Mouse (Mus musculus) megakaryocyte, embryonic 14.5 days (primary cell): ENCODE measurements around the gene Klhl29. TPM values are rescaled to one million over a fixed set of nuclear protein-coding genes. Genes with fewer than 3 reads are reported as not detected.

Experiments
- H3K27me3 ChIP-seq: replicated peaks from 2 replicates; pipeline ENCODE3; 2012; ENCODE audit warnings: inconsistent platforms
- H3K36me3 ChIP-seq: replicated peaks from 2 replicates; pipeline ENCODE3; 2012; ENCODE audit warnings: low read length, inconsistent platforms, mixed read lengths
- H3K4me1 ChIP-seq: 2 replicates; pipeline ENCODE4 v1.6.1; 2012; ENCODE audit warnings: inconsistent platforms
- H3K4me3 ChIP-seq: replicated peaks from 2 replicates; pipeline ENCODE3; 2012; ENCODE audit warnings: moderate library complexity, mild to moderate bottlenecking, inconsistent platforms
- H3K9me3 ChIP-seq: 2 replicates; pipeline ENCODE4 v1.6.1; 2012; ENCODE audit warnings: inconsistent platforms
- FLI1 ChIP-seq: IDR thresholded peaks from 2 replicates; pipeline ENCODE4 v1.6.1; 2012; ENCODE audit warnings: low read length, inconsistent platforms, mixed read lengths
- GATA1 ChIP-seq: IDR thresholded peaks from 3 replicates; pipeline ENCODE4 v1.6.1; 2012; ENCODE audit warnings: mixed read lengths, low read length, inconsistent platforms, borderline replicate concordance
- polyA plus RNA-seq: library from polyadenylated mRNA; stranded (reverse); fragments of >175 nt; gene quantifications from 2 replicates; pipeline ENCODE4 v1.2.3, GENCODE M21; 2012; ENCODE audit warnings: low replicate concordance; ENCODE audit not compliant: insufficient read depth

Gene Klhl29
- polyA plus RNA-seq, 1 experiment = 0.08 TPM

DNA sequence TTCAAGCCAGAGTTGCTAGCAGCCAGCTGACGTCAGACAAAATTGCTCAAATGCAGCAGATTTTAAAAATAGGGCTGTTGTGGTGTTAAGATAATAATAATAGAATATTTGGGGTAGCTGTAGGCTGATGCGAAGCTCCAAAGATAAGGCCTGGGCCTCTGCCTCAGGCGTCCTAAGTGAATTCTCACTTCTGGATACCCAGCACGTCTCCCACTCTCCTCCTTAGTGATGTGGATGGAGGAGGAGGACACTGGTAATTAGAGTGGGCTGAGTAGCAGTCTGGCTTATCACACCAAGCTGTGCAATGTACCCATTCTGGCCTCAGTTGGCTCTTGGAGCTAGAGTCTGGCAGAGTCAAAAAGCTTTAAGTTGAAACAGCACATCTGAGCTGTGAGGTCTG lies 118.3 kb downstream of the Klhl29 start:
- no peak for TF ChIP-seq FLI1
- TF ChIP-seq GATA1 = no peak
- Histone ChIP-seq H3K4me3 (no peak overlapping the region), H3K4me1 (no peaks in the 10 kb centered on the region), H3K36me3 (no peaks in the 10 kb centered on the region), H3K27me3 (peaks cover 4% of the 10 kb centered on the region), H3K9me3 (no peaks in the 10 kb centered on the region)

DNA sequence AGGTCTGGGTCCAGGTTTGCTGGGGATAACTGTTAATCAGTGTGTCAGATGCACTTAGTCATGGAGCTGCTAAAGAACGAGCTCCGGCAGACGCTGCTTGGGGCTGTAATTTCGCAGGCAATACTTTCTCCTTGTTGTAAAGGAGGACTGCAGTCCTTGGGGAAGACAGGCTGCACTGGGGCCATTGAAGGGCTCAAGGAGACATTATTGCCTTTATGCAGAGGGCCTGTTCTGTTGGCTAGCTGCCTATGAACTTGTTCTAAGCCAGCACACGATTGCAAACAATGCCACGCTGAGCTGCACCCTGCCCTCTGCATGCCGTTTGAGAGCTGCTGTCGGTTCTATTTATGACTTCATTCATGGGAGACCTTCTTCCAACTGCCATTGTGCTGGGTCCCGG lies 120.4 kb downstream of the Klhl29 start:
- Histone ChIP-seq H3K9me3 (no peaks in the 10 kb centered on the region), H3K36me3 (no peaks in the 10 kb centered on the region), H3K4me1 (no peaks in the 10 kb centered on the region), H3K27me3 (peaks cover 4% of the 10 kb centered on the region), H3K4me3 (no peak overlapping the region)
- TF ChIP-seq GATA1 (no peak), FLI1 (no peak)

DNA sequence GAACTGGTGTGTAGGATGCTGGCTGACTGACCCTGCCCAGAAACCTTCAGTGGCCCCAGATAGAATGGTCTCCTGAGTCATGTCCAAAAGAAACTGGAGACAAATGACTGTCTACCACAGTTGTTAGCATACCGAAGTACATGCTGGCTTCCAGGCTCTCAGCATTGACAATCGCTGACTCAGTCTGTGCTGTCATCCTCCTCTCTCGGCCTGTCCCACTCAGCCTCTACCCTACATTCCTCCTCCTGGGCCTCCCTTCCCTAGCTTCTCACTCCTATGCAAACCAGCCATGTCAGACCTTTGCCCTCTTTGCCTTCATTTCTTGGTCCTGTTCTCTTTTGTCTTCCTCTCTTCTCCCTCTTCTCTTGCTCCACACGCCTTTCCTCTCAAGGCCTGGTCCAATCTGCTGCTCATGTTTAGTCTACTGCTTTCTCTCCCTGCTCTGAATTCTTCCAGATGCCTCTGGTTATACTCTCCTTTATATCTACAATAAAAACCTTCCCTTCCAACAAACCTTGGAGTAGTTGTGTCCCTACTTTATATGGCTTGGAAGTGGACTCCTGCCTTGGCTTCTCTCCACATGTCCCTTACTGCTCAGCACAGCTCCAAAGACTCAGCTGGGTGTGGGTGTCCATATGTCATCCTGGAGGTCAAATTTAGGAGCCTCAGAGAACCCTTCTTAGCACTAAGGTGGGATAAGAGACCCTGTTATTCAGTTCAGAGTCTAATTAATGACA lies 121.1 kb downstream of the Klhl29 start:
- no peaks in the 10 kb centered on the region for H3K36me3 ChIP-seq
- peaks cover 4% of the 10 kb centered on the region for H3K27me3 ChIP-seq
- TF ChIP-seq FLI1 = no peak
- no peak for TF ChIP-seq GATA1
- H3K4me1 ChIP-seq = no peaks in the 10 kb centered on the region
- H3K4me3 ChIP-seq = no peak overlapping the region
- H3K9me3 ChIP-seq = no peaks in the 10 kb centered on the region

- no peaks in the 10 kb centered on the region for H3K9me3 ChIP-seq
- no peaks in the 10 kb centered on the region for H3K36me3 ChIP-seq
- no peak overlapping the region for H3K4me3 ChIP-seq
- no peaks in the 10 kb centered on the region for H3K4me1 ChIP-seq
- TF ChIP-seq GATA1 = no peak
- no peak for TF ChIP-seq FLI1
- peaks cover 4% of the 10 kb centered on the region for H3K27me3 ChIP-seq
These were observed 122.0 kb downstream of the Klhl29 start for GRCm38 (mm10) chr12:5253289-5254005.

- Histone ChIP-seq H3K4me3 (no peak overlapping the region), H3K9me3 (no peaks in the 10 kb centered on the region), H3K36me3 (no peaks in the 10 kb centered on the region), H3K4me1 (no peaks in the 10 kb centered on the region), H3K27me3 (peaks cover 4% of the 10 kb centered on the region)
- TF ChIP-seq GATA1 (no peak), FLI1 (no peak)
These were observed 122.9 kb downstream of the Klhl29 start for GRCm38 (mm10) chr12:5252569-5252968.

DNA sequence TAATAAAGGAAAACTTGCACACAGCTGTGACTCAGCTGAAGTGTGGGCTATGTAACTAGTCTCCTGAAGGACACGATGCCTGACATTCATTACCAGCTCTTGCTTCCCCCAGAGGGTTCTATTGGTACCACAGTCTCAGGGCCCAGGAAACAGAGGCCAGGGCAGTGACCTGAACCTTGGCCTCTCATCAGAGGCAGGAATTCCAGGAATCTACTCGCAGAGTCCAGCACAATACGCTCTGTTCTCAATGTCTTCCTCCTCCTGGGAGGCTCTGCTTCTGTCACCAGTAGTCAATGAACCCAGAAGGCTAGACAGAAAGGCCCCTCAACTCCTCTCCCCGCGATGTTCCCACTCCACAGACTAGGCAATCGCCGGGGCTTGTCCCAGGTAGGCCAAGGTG lies 125.4 kb downstream of the Klhl29 start:
- no peaks in the 10 kb centered on the region for H3K9me3 ChIP-seq

GRCm38 (mm10) chr12:5249068-5249467 lies 126.4 kb downstream of the Klhl29 start:
- Histone ChIP-seq H3K4me3 (no peak overlapping the region), H3K27me3 (peaks cover 3% of the 10 kb centered on the region), H3K36me3 (no peaks in the 10 kb centered on the region), H3K4me1 (no peaks in the 10 kb centered on the region), H3K9me3 (no peaks in the 10 kb centered on the region)
- no peak for TF ChIP-seq FLI1
- TF ChIP-seq GATA1 = no peak

More for the DNA sequence above, 125.4 kb downstream of the Klhl29 start:
- Histone ChIP-seq H3K36me3 (no peaks in the 10 kb centered on the region), H3K4me3 (no peak overlapping the region), H3K27me3 (peaks cover 5% of the 10 kb centered on the region), H3K4me1 (no peaks in the 10 kb centered on the region)
- no peak for TF ChIP-seq FLI1
- TF ChIP-seq GATA1 = no peak

- TF ChIP-seq FLI1 = no peak
- TF ChIP-seq GATA1 = no peak
- Histone ChIP-seq H3K9me3 (no peaks in the 10 kb centered on the region), H3K4me1 (no peaks in the 10 kb centered on the region), H3K27me3 (peaks cover 3% of the 10 kb centered on the region), H3K4me3 (no peak overlapping the region), H3K36me3 (no peaks in the 10 kb centered on the region)
These were observed 128.0 kb downstream of the Klhl29 start for GRCm38 (mm10) chr12:5247505-5247904.

GRCm38 (mm10) chr12:5246721-5247341 lies 128.7 kb downstream of the Klhl29 start:
- Histone ChIP-seq H3K9me3 (no peaks in the 10 kb centered on the region), H3K36me3 (no peaks in the 10 kb centered on the region), H3K27me3 (peaks cover 3% of the 10 kb centered on the region), H3K4me3 (no peak overlapping the region), H3K4me1 (no peaks in the 10 kb centered on the region)
- TF ChIP-seq GATA1 (no peak), FLI1 (no peak)

DNA sequence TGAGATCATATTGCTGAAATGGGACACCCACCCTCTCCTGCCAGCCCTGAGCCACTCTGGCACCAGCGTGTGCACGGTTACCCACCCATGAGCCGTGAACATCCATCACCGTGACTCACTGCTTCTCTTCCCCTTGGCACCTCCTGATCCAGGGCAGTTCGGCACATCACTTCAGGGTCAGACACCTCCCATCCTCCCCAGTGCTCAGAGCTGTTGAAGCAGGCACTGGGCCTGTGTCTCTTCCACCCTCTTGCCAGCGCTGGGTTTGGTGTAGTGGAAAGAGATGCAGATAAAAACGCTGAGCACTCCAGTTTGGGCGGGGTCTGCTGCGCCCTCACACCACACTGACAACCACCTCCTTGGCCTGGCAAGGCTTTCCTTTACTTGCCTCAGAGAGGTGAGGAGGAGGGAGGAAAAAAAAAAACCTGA lies 129.3 kb downstream of the Klhl29 start:
- Histone ChIP-seq H3K9me3 (no peaks in the 10 kb centered on the region), H3K36me3 (no peaks in the 10 kb centered on the region), H3K27me3 (peaks cover 3% of the 10 kb centered on the region), H3K4me1 (no peaks in the 10 kb centered on the region), H3K4me3 (peak overlapping the region; percentile 39)
- TF ChIP-seq GATA1 (no peak), FLI1 (no peak)
